Mouse (Mus musculus) 3T3-L1 (cell line): ENCODE results near the gene Hemk1.
A peak's percentile ranks its signal among the peaks of the same experiment; 100 is the strongest.

Experiments
- DNase-seq: peaks from one replicate; pipeline ENCODE4 v3.0.0-alpha.2; 2015; ENCODE audit warnings: low read depth, low spot score

The Hemk1 gene

DNA sequence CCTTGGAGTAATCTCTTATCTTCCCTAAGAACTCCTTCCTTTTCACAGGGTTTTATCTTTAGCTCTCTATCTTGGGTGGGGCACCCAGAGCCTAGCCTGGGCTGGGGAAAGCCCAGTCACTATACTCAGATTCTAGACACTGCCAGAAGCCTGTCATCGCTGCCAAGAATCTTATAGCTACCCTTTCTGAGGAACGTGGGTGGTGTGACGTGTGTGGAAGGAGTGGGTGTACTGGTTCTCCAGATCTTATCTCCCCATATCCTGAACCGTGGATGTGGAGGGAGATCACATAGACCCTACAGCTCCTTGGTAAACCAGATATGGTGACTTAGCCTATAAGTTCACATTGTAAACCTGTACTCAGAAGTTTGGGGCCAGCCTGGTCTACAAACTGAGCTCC lies 42.5 kb downstream of the Hemk1 start:
- DNase-seq = peak; percentile 68

GRCm38 (mm10) chr9:107294249-107294648 lies 43.9 kb downstream of the Hemk1 start:
- DNase-seq = peak; percentile 85

DNA sequence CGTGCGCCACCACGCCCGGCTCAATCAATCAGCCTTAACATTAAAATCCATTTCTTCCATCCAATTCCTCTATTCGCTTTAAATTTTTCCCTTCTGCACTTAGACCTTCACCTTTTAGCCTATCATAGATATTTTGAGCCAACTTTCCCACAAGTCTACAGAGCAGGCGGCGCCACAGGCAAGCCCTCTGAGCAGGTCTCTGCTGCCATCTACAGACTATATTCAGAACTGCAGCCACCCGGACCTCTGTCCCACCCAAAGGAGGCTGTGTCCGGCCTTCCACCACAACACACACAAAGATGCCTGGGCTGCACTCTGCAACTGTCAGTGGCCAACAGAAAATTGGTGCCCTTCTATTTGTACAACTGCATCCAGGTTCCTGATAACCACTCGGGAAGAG lies 47.3 kb downstream of the Hemk1 start:
- peak; percentile 85 for DNase-seq

DNA sequence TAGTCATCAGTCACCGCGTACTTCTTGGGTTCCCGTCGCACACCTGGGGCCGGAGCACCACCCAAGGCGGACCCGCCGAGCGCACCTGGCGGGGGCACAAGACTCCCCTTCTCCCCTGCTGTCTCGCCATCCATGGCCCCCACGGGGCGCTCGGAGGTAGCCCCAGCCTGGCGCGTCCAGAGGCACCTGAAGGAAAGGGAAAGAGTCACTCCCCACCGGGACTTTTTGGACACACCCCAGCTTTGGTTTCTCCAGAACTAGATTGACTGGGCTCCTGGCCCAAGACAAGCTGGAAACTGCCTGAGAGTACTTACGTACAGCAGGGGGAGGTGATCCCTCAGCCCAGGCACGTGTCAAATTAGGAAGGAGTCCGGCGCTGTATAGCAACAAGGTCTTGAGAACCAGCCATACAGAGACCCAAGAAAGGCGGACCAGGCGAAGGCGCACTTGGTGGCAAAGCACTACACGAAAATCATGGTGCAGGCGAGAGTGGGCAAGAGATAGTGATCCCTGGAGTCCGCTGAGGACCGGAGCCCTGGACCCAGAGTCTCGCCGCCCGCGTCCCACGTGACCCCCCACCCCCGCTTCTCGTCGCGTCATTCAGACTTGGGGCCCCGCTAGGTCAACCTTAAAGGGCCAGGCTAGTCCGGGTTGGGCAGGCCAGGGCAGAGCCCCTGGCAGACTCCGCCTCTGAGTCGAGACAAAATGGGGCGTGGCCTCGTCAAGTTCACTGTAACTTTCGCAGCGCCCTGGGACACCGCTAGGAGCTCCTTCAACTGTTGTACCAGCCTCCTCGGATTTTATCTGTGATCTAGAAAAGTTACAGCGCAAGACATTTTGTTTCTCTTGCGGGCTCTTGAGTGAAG lies 48.7 kb downstream of the Hemk1 start, which contains the start of gene Mapkapk3:
TSS of gene Mapkapk3 (minus strand) at position 667 of the 866 bp plus-strand sequence.
- DNase-seq = peak; percentile 85

DNA sequence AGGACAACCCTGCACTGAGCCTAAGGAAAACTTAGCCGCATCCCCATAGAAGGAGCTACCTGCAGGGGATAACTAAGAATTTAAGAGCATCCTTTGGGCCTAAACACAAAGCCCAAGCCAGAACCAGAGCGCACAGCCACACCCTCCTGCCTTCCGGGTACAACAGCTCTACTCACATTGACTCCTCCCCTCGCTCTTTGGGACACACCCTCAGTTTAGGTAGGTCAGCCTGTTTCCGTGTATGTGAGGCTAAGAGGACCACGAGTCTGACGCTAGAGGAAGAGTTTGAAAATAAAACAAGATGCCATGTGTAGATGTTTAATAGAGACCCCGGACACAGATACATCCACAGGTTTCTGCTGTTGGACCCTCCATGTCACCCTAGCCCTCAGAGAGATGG lies 49.4 kb downstream of the Hemk1 start:
- peak; percentile 66 for DNase-seq

DNA sequence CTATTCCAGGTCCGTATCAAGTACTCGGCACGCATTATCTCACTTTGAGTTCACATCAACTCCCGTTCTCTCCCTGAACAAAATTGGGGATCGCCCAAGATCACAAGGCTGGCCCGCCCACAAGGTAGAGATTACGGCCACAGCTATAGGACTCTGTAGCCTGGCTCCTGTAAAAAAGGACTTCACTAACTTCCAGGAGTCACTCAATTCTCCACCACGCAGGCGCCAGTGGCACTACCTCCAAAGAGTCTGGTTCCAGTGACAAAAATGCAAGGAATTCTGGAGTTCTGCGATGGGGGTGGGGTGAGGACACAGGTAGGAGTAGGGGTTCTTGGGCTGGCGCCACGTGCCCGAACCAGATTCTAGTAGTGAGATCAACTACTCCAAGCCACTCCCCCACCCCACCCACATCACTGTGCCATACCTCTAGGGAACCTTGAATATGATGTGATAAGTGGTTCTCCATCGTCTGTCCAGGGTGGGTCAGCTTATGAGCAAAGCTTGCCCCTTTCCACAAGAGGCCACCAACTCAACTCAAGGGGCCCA lies 50.0 kb downstream of the Hemk1 start:
- DNase-seq = no peak

- no peak for DNase-seq
These were observed 50.9 kb downstream of the Hemk1 start for GRCm38 (mm10) chr9:107287294-107287693.

DNA sequence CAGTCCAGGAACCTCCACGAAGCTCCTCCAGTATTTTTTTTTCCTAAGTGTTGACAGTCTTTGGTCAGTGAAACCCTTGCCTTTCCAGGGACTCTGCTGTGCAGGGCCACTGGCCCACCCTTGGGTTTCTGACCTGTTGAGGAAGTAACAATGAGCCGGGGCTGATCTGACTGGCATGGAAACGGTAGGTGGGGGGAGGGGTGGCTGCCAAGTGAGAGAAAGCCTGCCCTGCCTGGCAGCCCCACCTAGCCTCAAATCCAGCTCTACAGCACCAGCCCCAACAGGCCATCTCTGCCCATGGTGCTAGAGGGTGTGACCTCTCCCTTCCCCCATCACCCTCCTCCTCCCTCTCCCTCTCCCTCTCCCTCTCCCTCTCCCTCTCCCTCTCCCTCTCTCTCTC lies 53.1 kb downstream of the Hemk1 start:
- no peak for DNase-seq

DNA sequence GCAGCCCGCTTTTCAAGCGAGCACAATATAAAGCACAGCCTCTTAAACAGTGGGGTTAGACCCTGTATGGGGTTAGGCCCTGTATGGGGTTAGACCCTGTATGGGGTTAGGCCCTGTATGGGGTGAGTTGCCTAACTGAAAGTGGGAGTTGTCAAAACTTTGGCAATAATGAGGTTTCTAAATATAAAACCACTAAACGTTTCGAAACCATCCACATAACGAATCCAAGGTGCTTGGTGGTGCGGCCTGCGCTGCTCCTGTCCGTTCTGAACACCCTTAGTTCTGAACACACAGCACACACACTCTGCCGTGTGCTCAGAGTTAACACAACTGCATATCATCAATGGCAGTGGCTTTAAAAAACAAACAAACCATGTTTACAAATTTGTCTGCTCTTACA lies 55.2 kb downstream of the Hemk1 start:
- DNase-seq = no peak

- DNase-seq = peak; percentile 81
These were observed 56.7 kb downstream of the Hemk1 start for GRCm38 (mm10) chr9:107281241-107281987.

GRCm38 (mm10) chr9:107280322-107281027 lies 57.7 kb downstream of the Hemk1 start:
- no peak for DNase-seq

DNA sequence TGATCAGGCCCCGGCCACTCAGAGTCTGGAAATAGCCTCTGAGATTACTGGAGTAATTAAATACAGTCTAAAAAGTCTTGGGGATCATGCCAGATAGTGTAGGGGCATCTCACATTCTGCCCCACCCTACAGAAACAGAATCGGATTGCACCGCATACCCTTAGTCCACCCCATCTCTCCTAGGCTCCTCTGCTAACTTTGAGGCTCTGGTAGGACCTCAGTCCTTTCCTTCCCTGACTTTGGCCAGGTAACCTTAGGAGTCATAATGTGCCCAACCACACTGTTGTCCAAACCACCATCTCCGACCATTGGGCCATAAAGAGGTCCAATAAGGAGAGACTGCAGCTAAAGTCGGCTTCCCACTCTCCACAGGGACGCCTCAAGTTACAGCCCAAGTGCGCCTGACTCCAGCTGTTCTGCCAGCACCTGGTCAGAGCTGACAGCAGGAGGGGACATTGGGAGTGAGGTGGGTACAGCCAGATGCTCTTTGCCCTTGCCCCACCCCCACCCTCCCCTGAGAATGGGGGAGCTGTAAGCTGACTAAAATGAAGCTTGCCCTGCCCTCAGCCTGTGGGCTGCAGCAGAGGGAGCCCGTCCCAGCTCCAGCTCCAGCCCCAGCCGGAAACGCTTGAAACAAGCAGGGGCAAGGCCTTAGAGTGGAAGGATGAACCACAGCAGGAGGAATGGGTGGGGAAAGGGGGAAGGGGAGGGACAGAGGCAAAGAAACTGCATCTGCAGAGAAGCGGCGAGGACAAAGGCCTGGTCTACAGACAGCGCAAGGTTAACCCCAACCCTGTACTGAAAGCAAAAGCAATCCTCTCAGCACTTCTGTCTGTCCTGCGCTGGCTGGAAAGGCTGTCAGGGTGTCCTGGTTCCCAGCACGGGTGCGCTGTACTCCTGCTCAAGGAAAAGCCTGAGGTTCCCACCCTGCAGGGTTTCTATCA lies 58.5 kb downstream of the Hemk1 start:
- peak; percentile 50 for DNase-seq

- peak; percentile 99 for DNase-seq
These were observed 59.4 kb downstream of the Hemk1 start for GRCm38 (mm10) chr9:107278527-107279377.

GRCm38 (mm10) chr9:107278126-107278525 lies 60.0 kb downstream of the Hemk1 start:
- DNase-seq = peak; percentile 40

- no peak for DNase-seq
These were observed 60.5 kb downstream of the Hemk1 start for GRCm38 (mm10) chr9:107277603-107278002.
